Mouse (Mus musculus) T-cell, adult 2 months (primary cell): ENCODE data around the gene Zc2hc1b.
A peak's percentile ranks its signal among the peaks of the same experiment; 100 is the strongest.

Source experiments
- DNase-seq: peaks from one replicate; pipeline ENCODE4 v3.0.0; 2022; ENCODE audit warnings: low spot score

The Zc2hc1b gene

GRCm38 (mm10) chr10:13177973-13178624 is at the start of gene Zc2hc1b:
TSS of gene Zc2hc1b (minus strand) at chr10:13178023.
- DNase-seq: no peak

GRCm38 (mm10) chr10:13225377-13226063 is 47.7 kb upstream of the Zc2hc1b start:
- no peak for DNase-seq

GRCm38 (mm10) chr10:13222135-13222534 is 44.3 kb upstream of the Zc2hc1b start:
- no peak for DNase-seq

GRCm38 (mm10) chr10:13220061-13220460 is 42.2 kb upstream of the Zc2hc1b start:
- no peak for DNase-seq

GRCm38 (mm10) chr10:13213956-13214355 is 36.1 kb upstream of the Zc2hc1b start:
- no peak for DNase-seq

GRCm38 (mm10) chr10:13212829-13213228 is 35.0 kb upstream of the Zc2hc1b start:
- no peak for DNase-seq

GRCm38 (mm10) chr10:13212326-13212725 is 34.5 kb upstream of the Zc2hc1b start:
- no peak for DNase-seq

GRCm38 (mm10) chr10:13209930-13210637 is 32.3 kb upstream of the Zc2hc1b start:
- no peak for DNase-seq

- DNase-seq: no peak
Measured at GRCm38 (mm10) chr10:13209506-13209905, 31.7 kb upstream of the Zc2hc1b start.

GRCm38 (mm10) chr10:13209061-13209460 is 31.2 kb upstream of the Zc2hc1b start:
- DNase-seq: no peak

- DNase-seq: no peak
Measured at GRCm38 (mm10) chr10:13201741-13202293, 24.0 kb upstream of the Zc2hc1b start.

- no peak for DNase-seq
Measured at GRCm38 (mm10) chr10:13200862-13201261, 23.0 kb upstream of the Zc2hc1b start.

- no peak for DNase-seq
Measured at GRCm38 (mm10) chr10:13199234-13199633, 21.4 kb upstream of the Zc2hc1b start.

GRCm38 (mm10) chr10:13196872-13197507 is 19.2 kb upstream of the Zc2hc1b start:
- DNase-seq: no peak

- peak; percentile 1 for DNase-seq
Measured at GRCm38 (mm10) chr10:13193496-13193895, 15.7 kb upstream of the Zc2hc1b start.

- peak; percentile 95 for DNase-seq
Measured at GRCm38 (mm10) chr10:13192731-13193351, 15.0 kb upstream of the Zc2hc1b start, which contains the start of gene Ltv1. TSS of gene Ltv1 (minus strand) at chr10:13193168.

- no peak for DNase-seq
Measured at GRCm38 (mm10) chr10:13189881-13190280, 12.1 kb upstream of the Zc2hc1b start.

GRCm38 (mm10) chr10:13186754-13187153 is 8.9 kb upstream of the Zc2hc1b start:
- no peak for DNase-seq

- no peak for DNase-seq
Measured at GRCm38 (mm10) chr10:13184170-13184766, 6.4 kb upstream of the Zc2hc1b start.

- no peak for DNase-seq
Measured at GRCm38 (mm10) chr10:13180211-13180610, 2.4 kb upstream of the Zc2hc1b start.

- DNase-seq: no peak
Measured at GRCm38 (mm10) chr10:13175866-13176265, 2.0 kb downstream of the Zc2hc1b start.
